ENCODE assay signal across 23 mouse cellular contexts in genomic region chr15:29223667-29224066, GRCm38 (mm10).
DNase-seq lines count a peak whose midpoint lies in the region; ATAC-seq and TF ChIP-seq lines count a peak whose summit lies in the region.
"Had no signal": no experiment of that assay in that cellular context is flagged by ENCODE, and none has a peak within 500 bp of the region (broad histone marks: within the 10 kb centered on the region; RNA-seq: fewer than 3 reads in every experiment).

No protein-coding gene starts in this region.

- no peak for DNase-seq in frontal cortex, postnatal 14 days (ENCODE audit: low spot score in 2 of 2)
- DNase-seq in midbrain, postnatal 0 days (ENCODE audit: low spot score) = peak; percentile 64
- no peak for DNase-seq in midbrain, embryonic 14.5 days
- DNase-seq in cerebellum, adult 8-10 months = peak; percentile 78
- DNase-seq in retina, embryonic 14.5 days (ENCODE audit: low spot score) = peak; percentile 27
- DNase-seq in layer of hippocampus, postnatal 36 days = no peak
- DNase-seq in heart, postnatal 10 days = no peak
- DNase-seq: heart, adult 2 months; kidney, postnatal 10 days; lung, adult 18-20 months; thymus, postnatal 25 days had no signal

- H3K27me3 ChIP-seq in midbrain, postnatal 0 days (ENCODE audit: insufficient read depth, low read length) = no peaks in the 10 kb centered on the region
- H3K27me3 ChIP-seq in midbrain, embryonic 14.5 days (ENCODE audit: control insufficient read depth, insufficient read depth, low read length) = no peaks in the 10 kb centered on the region
- H3K27me3 ChIP-seq: heart, embryonic 15.5 days; hindbrain, embryonic 12.5 days; midbrain, embryonic 12.5 days; neural tube, embryonic 15.5 days had no signal

- H3K4me2 ChIP-seq in midbrain, postnatal 0 days (ENCODE audit: low read depth, low read length, poor library complexity, severe bottlenecking) = no peak overlapping the region
- no peak overlapping the region for H3K4me2 ChIP-seq in midbrain, embryonic 14.5 days (ENCODE audit: low read length)
- H3K4me2 ChIP-seq: heart, embryonic 15.5 days; hindbrain, embryonic 12.5 days; midbrain, embryonic 12.5 days; neural tube, embryonic 15.5 days had no signal

- no peaks in the 10 kb centered on the region for H3K36me3 ChIP-seq in midbrain, postnatal 0 days (ENCODE audit: insufficient read depth, low read length)
- H3K36me3 ChIP-seq in midbrain, embryonic 14.5 days (ENCODE audit: control insufficient read depth, insufficient read depth, low read length) = no peaks in the 10 kb centered on the region
- H3K36me3 ChIP-seq: G1E; heart, embryonic 15.5 days; hindbrain, embryonic 12.5 days; midbrain, embryonic 12.5 days; neural tube, embryonic 15.5 days had no signal

- intact Hi-C loops in heart, postnatal 10 days (cut with DNase I) = no loop called here

- no peak overlapping the region for H3K9ac ChIP-seq in midbrain, postnatal 0 days (replicated peaks; ENCODE audit: low read length, poor library complexity, severe bottlenecking)
- H3K9ac ChIP-seq in midbrain, embryonic 14.5 days (replicated peaks; ENCODE audit: low read length) = no peak overlapping the region
- H3K9ac ChIP-seq: heart, embryonic 15.5 days; hindbrain, embryonic 12.5 days; midbrain, embryonic 12.5 days; neural tube, embryonic 15.5 days had no signal

- ATAC-seq in frontal cortex, adult (ENCODE audit: low TSS enrichment) = peak; percentile 77
- no peak for ATAC-seq in midbrain, postnatal 0 days (ENCODE audit: low FRiP score)
- no peak for ATAC-seq in midbrain, embryonic 14.5 days (ENCODE audit: low FRiP score, low TSS enrichment)
- ATAC-seq: CD4-positive, CD25-positive, alpha-beta regulatory T cell, adult 4 months; forebrain, embryonic 14.5 days; intestine, postnatal 0 days had no signal

- WGBS in midbrain, postnatal 0 days = 57% methylated on average over 3 of the region's 3 CpGs
- 45% methylated on average over 3 of the region's 3 CpGs for WGBS in midbrain, embryonic 14.5 days

- TF ChIP-seq CTCF in midbrain, postnatal 0 days (IDR thresholded peaks at IDR 0.05) = no peak

- no peaks in the 10 kb centered on the region for H3K4me1 ChIP-seq in midbrain, postnatal 0 days (ENCODE audit: insufficient read depth, low read length)
- H3K4me1 ChIP-seq in midbrain, embryonic 14.5 days (ENCODE audit: control insufficient read depth, insufficient read depth, low read length) = no peaks in the 10 kb centered on the region
- H3K4me1 ChIP-seq: heart, embryonic 15.5 days; hindbrain, embryonic 12.5 days; midbrain, embryonic 12.5 days; neural tube, embryonic 15.5 days had no signal

- no peaks in the 10 kb centered on the region for H3K9me3 ChIP-seq in midbrain, postnatal 0 days (ENCODE audit: low read length)
- no peaks in the 10 kb centered on the region for H3K9me3 ChIP-seq in midbrain, embryonic 14.5 days (ENCODE audit: control insufficient read depth, low read length)
- H3K9me3 ChIP-seq: G1E; heart, embryonic 15.5 days; hindbrain, embryonic 12.5 days; midbrain, embryonic 12.5 days; neural tube, embryonic 15.5 days had no signal

- H3K4me3 ChIP-seq in midbrain, postnatal 0 days (ENCODE audit: low read depth, low read length) = no peak overlapping the region
- H3K4me3 ChIP-seq in midbrain, embryonic 14.5 days (replicated peaks; ENCODE audit: low read depth, low read length) = no peak overlapping the region
- H3K4me3 ChIP-seq: erythroblast, embryonic 14.5 days; heart, adult 2 months; heart, embryonic 15.5 days; hindbrain, embryonic 12.5 days; midbrain, embryonic 12.5 days; myocyte; neural tube, embryonic 15.5 days had no signal

- H3K27ac ChIP-seq in midbrain, postnatal 0 days (ENCODE audit: low read depth, low read length) = no peak overlapping the region
- no peak overlapping the region for H3K27ac ChIP-seq in midbrain, embryonic 14.5 days (replicated peaks; ENCODE audit: low read depth, low read length)
- H3K27ac ChIP-seq: heart, adult 2 months; heart, embryonic 15.5 days; hindbrain, embryonic 12.5 days; macrophage; midbrain, embryonic 12.5 days; neural tube, embryonic 15.5 days had no signal

Comparison
In these comparisons a context has a peak if more than half of its experiments do, and no peak if none do; other contexts are left out.
1. DNase-seq: peak in midbrain, postnatal 0 days (single experiment), cerebellum, adult 8-10 months (single experiment) and retina, embryonic 14.5 days (single experiment); none in frontal cortex, postnatal 14 days (0 of 2), midbrain, embryonic 14.5 days (single experiment), layer of hippocampus, postnatal 36 days (0 of 2) and heart, postnatal 10 days (0 of 2).